Mouse (Mus musculus) limb, embryonic 11.5 days (tissue): ENCODE measurements around the gene Smagp. TPM values are rescaled to one million over a fixed set of nuclear protein-coding genes. Genes with fewer than 3 reads are reported as not detected.
A peak's percentile ranks its signal among the peaks of the same experiment; 100 is the strongest.

ENCODE experiments used
- ATAC-seq: fragments of 200-750 bp; cut with Nextera tagmentation; 2 replicates; pipeline ENCODE4 v1.8.0; 2017; ENCODE audit warnings: low read depth; ENCODE audit not compliant: insufficient number of reproducible peaks, low FRiP score, low TSS enrichment
- DNase-seq: peaks from one replicate; pipeline ENCODE4 v3.0.0-alpha.2; 2015; ENCODE audit warnings: low spot score
- H3K27ac ChIP-seq: fragments of 300-500 bp; sonication (generic); replicated peaks from 2 replicates; pipeline ENCODE4 v1.5.1; 2014; ENCODE audit warnings: low read depth, mild to moderate bottlenecking, low read length
- H3K27me3 ChIP-seq: fragments of 300-500 bp; sonication (generic); 2 replicates; pipeline ENCODE4 v1.6.1; 2014; ENCODE audit warnings: mild to moderate bottlenecking, low read length, mixed read lengths; ENCODE audit not compliant: control insufficient read depth, insufficient read depth
- H3K36me3 ChIP-seq: fragments of 300-500 bp; sonication (generic); 2 replicates; pipeline ENCODE4 v1.6.1; 2014; ENCODE audit warnings: mild to moderate bottlenecking, low read length, moderate library complexity, mixed read lengths; ENCODE audit not compliant: control insufficient read depth, insufficient read depth
- H3K4me1 ChIP-seq: fragments of 300-500 bp; sonication (generic); 2 replicates; pipeline ENCODE4 v1.6.1; 2014; ENCODE audit warnings: low read length, mixed read lengths; ENCODE audit not compliant: control insufficient read depth, insufficient read depth
- H3K4me2 ChIP-seq: fragments of 300-500 bp; sonication (generic); 2 replicates; pipeline ENCODE4 v1.6.1; 2014; ENCODE audit warnings: low read depth, mild to moderate bottlenecking, moderate library complexity; ENCODE audit not compliant: severe bottlenecking
- H3K4me3 ChIP-seq: fragments of 300-500 bp; sonication (generic); 2 replicates; pipeline ENCODE4 v1.5.1; 2014; ENCODE audit warnings: low read depth, low read length
- H3K9ac ChIP-seq: fragments of 300-500 bp; sonication (generic); 2 replicates; pipeline ENCODE4 v1.6.1; 2014; ENCODE audit warnings: mild to moderate bottlenecking, low read length
- H3K9me3 ChIP-seq: fragments of 300-500 bp; sonication (generic); 2 replicates; pipeline ENCODE4 v1.6.1; 2016; ENCODE audit warnings: low read length; ENCODE audit not compliant: control insufficient read depth
- WGBS: fragments of 180-500 bp; shearing (Covaris S2); extraction: QIAGEN DNeasy Blood & Tissue Kit; methylation state at CpG from one replicate; pipeline ENCODE4 v1.1.7; 2014; 5-methylcytosine and 5-hydroxymethylcytosine counted together
- polyA plus RNA-seq: library from polyadenylated mRNA; unstranded; fragments of >200 nt; fragmentation: Nextera tagmentation; extraction: Ambion mirVana; gene quantifications from 2 replicates; pipeline ENCODE4 v1.2.1, GENCODE M21; 2014

Gene Smagp
- 4.7 and 5.4 TPM in 2 replicates for polyA plus RNA-seq

DNA sequence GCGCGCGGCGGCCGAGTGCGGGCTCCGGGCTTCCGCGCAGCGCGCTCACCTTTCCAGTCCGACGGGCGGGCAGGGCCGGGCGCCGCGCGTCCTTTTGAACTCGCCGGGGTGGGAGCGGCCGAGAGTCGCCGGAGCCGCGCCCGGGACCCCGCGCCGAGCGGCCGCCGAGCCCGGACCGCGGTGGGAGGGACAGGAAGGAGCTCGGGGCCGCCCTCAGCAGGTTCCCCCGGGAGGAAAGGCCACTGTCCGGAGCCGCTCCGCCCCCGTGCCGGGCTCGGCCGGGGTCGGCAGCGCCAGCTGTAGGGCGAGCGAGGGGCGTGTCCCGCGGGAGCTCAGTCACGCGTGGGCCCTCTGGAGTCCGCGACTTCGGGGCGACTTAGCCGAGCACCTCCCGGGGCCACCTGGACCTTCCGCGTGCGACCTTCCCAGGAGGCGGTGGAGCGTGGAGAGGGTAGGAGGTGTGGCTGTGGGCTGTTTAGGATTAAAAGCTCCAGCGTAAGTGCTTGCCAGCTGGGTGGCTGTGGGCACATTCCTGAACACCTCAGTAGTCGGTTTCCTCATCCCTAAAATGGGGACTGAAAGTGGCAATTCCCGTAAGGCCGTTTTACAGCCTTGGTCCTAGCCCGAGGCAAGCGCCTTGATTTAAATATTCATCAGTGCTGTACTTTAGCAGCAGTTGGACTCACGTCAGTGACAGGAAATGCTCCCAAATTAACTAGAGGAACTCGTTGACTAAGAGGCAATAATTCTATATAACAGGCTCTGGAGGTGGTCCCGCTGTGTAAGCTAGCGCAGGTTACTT, at the start of gene Smagp:
Gene Smagp (minus strand): TSS at position 241 of the 802 bp plus-strand sequence.
- Histone ChIP-seq H3K27me3 (peaks cover 43% of the 10 kb centered on the region), H3K4me2 (peak within 1 kb of the TSS; percentile 89), H3K9ac (peak within 1 kb of the TSS; percentile 47; the same call in 1 of the 2 replicates), H3K27ac (no peak within 1 kb of the TSS), H3K4me3 (peak within 1 kb of the TSS; percentile 50), H3K4me1 (peaks cover 13% of the 10 kb centered on the region), H3K36me3 (no peaks in the 10 kb centered on the region), H3K9me3 (no peaks in the 10 kb centered on the region)
- under 1% methylated on average over 49 of the region's 77 CpGs for WGBS
- DNase-seq: peak; percentile 56
- no peak for ATAC-seq

GRCm38 (mm10) chr15:100686434-100686833, 49.7 kb upstream of the Smagp start:
- DNase-seq: no peak
- Histone ChIP-seq H3K27ac (no peak overlapping the region), H3K4me1 (no peaks in the 10 kb centered on the region), H3K4me2 (no peak overlapping the region), H3K27me3 (0 out of 2 replicates have a peak, but pooled peaks cover 2% of the 10 kb centered on the region), H3K9me3 (peaks cover 2% of the 10 kb centered on the region; the same call in 1 of the 2 replicates), H3K9ac (no peak overlapping the region), H3K36me3 (0 out of 2 replicates have a peak, but pooled peaks cover 2% of the 10 kb centered on the region), H3K4me3 (no peak overlapping the region)
- ATAC-seq: no peak
- WGBS: 77% methylated on average over 6 of the region's 6 CpGs

GRCm38 (mm10) chr15:100685849-100686248, 49.1 kb upstream of the Smagp start:
- ATAC-seq: no peak

GRCm38 (mm10) chr15:100685255-100685654, 48.5 kb upstream of the Smagp start:
- Histone ChIP-seq H3K4me3 (no peak overlapping the region), H3K9ac (no peak overlapping the region), H3K9me3 (peaks cover under 1% of the 10 kb centered on the region; the same call in 1 of the 2 replicates), H3K27me3 (0 out of 2 replicates have a peak, but pooled peaks cover 2% of the 10 kb centered on the region), H3K4me2 (no peak overlapping the region), H3K4me1 (0 out of 2 replicates have a peak, but pooled peaks cover 2% of the 10 kb centered on the region), H3K36me3 (0 out of 2 replicates have a peak, but pooled peaks cover 2% of the 10 kb centered on the region), H3K27ac (no peak overlapping the region)
- DNase-seq (no peak), ATAC-seq (no peak)
- WGBS: 18% methylated on average over 13 of the region's 13 CpGs

More at GRCm38 (mm10) chr15:100685849-100686248, 49.1 kb upstream of the Smagp start:
- 0 out of 2 replicates have a peak, but pooled peaks cover 2% of the 10 kb centered on the region for H3K27me3 ChIP-seq
- H3K27ac ChIP-seq: no peak overlapping the region
- 89% methylated on average over 8 of the region's 8 CpGs for WGBS
- no peak overlapping the region for H3K9ac ChIP-seq
- H3K4me1 ChIP-seq: no peaks in the 10 kb centered on the region
- H3K36me3 ChIP-seq: 0 out of 2 replicates have a peak, but pooled peaks cover 2% of the 10 kb centered on the region
- no peak for DNase-seq
- no peak overlapping the region for H3K4me3 ChIP-seq
- H3K4me2 ChIP-seq: no peak overlapping the region
- H3K9me3 ChIP-seq: peaks cover 2% of the 10 kb centered on the region; the same call in 1 of the 2 replicates

DNA sequence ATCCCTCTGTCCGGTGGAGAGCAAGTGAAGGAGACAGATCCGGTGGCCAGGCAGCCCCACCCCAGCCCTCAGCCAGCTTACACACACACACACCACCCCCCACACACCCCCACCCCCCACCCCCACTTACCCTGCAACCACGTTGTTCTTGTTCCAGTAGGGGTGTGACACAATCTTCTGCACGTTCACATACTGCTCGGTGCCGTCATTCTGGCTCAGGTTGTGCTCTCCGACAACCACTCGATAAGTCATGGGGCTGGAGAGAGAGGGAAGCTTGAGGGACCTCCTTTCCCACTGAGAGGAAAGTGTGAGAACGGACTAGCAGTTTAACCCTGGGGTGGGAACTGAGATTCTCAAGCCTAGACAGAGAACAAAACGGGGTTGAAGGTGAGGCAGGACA, 47.7 kb upstream of the Smagp start:
- no peaks in the 10 kb centered on the region for H3K36me3 ChIP-seq
- 0 out of 2 replicates have a peak, but pooled peaks cover 2% of the 10 kb centered on the region for H3K27me3 ChIP-seq
- no peaks in the 10 kb centered on the region for H3K9me3 ChIP-seq
- ATAC-seq (no peak), DNase-seq (no peak)
- no peak overlapping the region for H3K4me2 ChIP-seq
- H3K4me3 ChIP-seq: no peak overlapping the region
- 60% methylated on average over 10 of the region's 10 CpGs for WGBS
- 0 out of 2 replicates have a peak, but pooled peaks cover 2% of the 10 kb centered on the region for H3K4me1 ChIP-seq
- no peak overlapping the region for H3K27ac ChIP-seq
- no peak overlapping the region for H3K9ac ChIP-seq

DNA sequence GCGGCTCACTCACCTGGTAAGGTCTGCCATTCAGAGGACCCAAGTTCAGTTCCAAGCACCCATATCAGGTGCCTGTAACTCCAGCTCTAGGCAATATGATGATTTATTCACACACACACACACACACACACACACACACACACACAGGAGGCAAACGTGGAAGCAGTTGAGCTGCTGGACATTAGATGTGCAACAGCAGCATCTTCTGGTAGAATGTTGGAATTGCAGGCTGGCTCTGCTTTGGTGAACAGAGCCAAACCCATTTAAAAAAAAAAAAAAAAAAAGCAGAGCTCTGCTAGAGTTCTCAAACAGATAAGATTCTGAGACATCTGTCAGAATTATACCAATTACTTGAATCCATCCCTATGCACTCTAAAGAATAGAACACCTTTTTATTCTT, 46.3 kb upstream of the Smagp start:
- DNase-seq (peak; percentile 90), ATAC-seq (no peak)
- Histone ChIP-seq H3K9ac (no peak overlapping the region), H3K27me3 (0 out of 2 replicates have a peak, but pooled peaks cover 2% of the 10 kb centered on the region), H3K4me3 (no peak overlapping the region), H3K9me3 (no peaks in the 10 kb centered on the region), H3K27ac (no peak overlapping the region), H3K4me2 (no peak overlapping the region), H3K36me3 (no peaks in the 10 kb centered on the region), H3K4me1 (0 out of 2 replicates have a peak, but pooled peaks cover 2% of the 10 kb centered on the region)
- WGBS: 44% methylated on average over 2 of the region's 2 CpGs

DNA sequence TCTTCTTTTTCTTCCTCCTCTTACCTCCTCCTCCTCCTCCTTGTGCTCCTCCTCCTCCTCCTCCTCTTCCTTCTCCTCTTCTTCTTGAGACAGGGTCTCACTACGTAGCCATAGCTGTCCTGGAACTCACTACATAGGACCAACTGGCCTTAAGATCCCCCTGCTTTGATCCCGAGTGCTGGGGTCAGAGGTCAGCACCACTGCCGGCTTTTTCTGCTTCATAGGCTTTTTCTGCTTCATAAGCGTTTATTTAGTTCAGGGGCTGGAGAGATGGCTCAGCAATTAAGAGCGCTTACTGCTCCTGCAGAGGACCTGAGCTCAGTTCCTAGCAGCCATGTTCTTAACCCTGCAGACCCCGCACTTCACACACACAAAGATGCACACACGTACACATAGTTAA, 45.0 kb upstream of the Smagp start:
- DNase-seq: peak; percentile 37
- Histone ChIP-seq H3K4me1 (0 out of 2 replicates have a peak, but pooled peaks cover 2% of the 10 kb centered on the region), H3K27me3 (0 out of 2 replicates have a peak, but pooled peaks cover 2% of the 10 kb centered on the region), H3K36me3 (no peaks in the 10 kb centered on the region), H3K4me3 (no peak overlapping the region), H3K4me2 (no peak overlapping the region), H3K27ac (no peak overlapping the region), H3K9me3 (no peaks in the 10 kb centered on the region), H3K9ac (no peak overlapping the region)
- 31% methylated on average over 7 of the region's 7 CpGs for WGBS
- no peak for ATAC-seq

DNA sequence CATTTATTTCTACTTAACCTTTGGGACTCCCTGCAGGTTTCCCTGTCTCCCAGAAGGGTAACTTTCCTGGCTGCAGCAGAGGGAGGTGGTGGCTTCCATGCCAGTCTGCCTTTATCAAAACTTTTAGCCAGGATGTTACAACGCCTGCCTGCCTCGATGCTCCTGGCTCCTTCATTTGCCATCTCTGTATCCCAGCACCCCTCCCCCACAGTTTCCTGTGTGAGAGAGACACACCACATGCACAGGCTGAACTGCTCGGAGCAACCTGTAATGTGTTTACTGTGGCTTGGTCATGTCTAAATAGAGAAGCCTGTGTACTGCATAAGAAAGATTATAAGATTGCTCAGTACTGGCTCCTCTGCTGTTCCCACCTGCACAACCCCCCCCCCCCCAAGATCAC, 43.6 kb upstream of the Smagp start:
- Histone ChIP-seq H3K9me3 (no peaks in the 10 kb centered on the region), H3K27me3 (0 out of 2 replicates have a peak, but pooled peaks cover 2% of the 10 kb centered on the region), H3K9ac (no peak overlapping the region), H3K36me3 (no peaks in the 10 kb centered on the region), H3K4me1 (0 out of 2 replicates have a peak, but pooled peaks cover 2% of the 10 kb centered on the region), H3K27ac (no peak overlapping the region), H3K4me2 (no peak overlapping the region), H3K4me3 (no peak overlapping the region)
- DNase-seq: no peak
- WGBS: 56% methylated on average over 3 of the region's 3 CpGs
- no peak for ATAC-seq
